Mouse (Mus musculus): ENCODE measurements at regions not wholly inside any gene's neighbourhood (a gene's known extent, or its start where the extent isn't known, plus 50 kb on each side); places are given as distances from the start of the nearest gene placed in this dataset.

GRCm38 (mm10) chr12:110009136-110009535 lies 269.7 kb upstream of the Dio3 start:
- no peak for DNase-seq (ENCODE audit: low spot score in 2 of 2)
- intact Hi-C loops (cut with DNase I): no loop called here

GRCm38 (mm10) chr12:110020541-110021470 lies 258.1 kb upstream of the Dio3 start:
- no peak for DNase-seq (ENCODE audit: low spot score in 2 of 2)
- intact Hi-C loops (cut with DNase I): no loop called here

GRCm38 (mm10) chr12:110021690-110022089 lies 257.2 kb upstream of the Dio3 start:
- intact Hi-C loops (cut with DNase I): no loop called here
- DNase-seq (ENCODE audit: low spot score in 2 of 2): no peak

GRCm38 (mm10) chr12:110022631-110023030 lies 256.2 kb upstream of the Dio3 start:
- no peak for DNase-seq (ENCODE audit: low spot score in 2 of 2)
- intact Hi-C loops (cut with DNase I): no loop called here

- intact Hi-C loops (cut with DNase I): no loop called here
- no peak for DNase-seq (ENCODE audit: low spot score in 2 of 2)
These were observed 255.4 kb upstream of the Dio3 start for GRCm38 (mm10) chr12:110023192-110024101.

GRCm38 (mm10) chr12:110024295-110024694 lies 254.6 kb upstream of the Dio3 start:
- no peak for DNase-seq (ENCODE audit: low spot score in 2 of 2)
- intact Hi-C loops (cut with DNase I): no loop called here

- DNase-seq (ENCODE audit: low spot score in 2 of 2): no peak
- intact Hi-C loops (cut with DNase I): no loop called here
These were observed 253.7 kb upstream of the Dio3 start for GRCm38 (mm10) chr12:110025171-110025570.

- DNase-seq (ENCODE audit: low spot score in 2 of 2): no peak
- intact Hi-C loops (cut with DNase I): no loop called here
These were observed 252.7 kb upstream of the Dio3 start for GRCm38 (mm10) chr12:110026033-110026750.

GRCm38 (mm10) chr12:110027345-110027744 lies 251.5 kb upstream of the Dio3 start:
- no peak for DNase-seq (ENCODE audit: low spot score in 2 of 2)
- intact Hi-C loops (cut with DNase I): no loop called here

- DNase-seq (ENCODE audit: low spot score in 2 of 2): no peak
- intact Hi-C loops (cut with DNase I): no loop called here
These were observed 250.9 kb upstream of the Dio3 start for GRCm38 (mm10) chr12:110027976-110028375.

GRCm38 (mm10) chr12:110028646-110029045 lies 250.2 kb upstream of the Dio3 start:
- intact Hi-C loops (cut with DNase I): no loop called here
- no peak for DNase-seq (ENCODE audit: low spot score in 2 of 2)

GRCm38 (mm10) chr12:110031326-110031725 lies 247.5 kb upstream of the Dio3 start:
- DNase-seq (ENCODE audit: low spot score in 2 of 2): no peak
- intact Hi-C loops (cut with DNase I): no loop called here

- no peak for DNase-seq (ENCODE audit: low spot score in 2 of 2)
- intact Hi-C loops (cut with DNase I): no loop called here
These were observed 243.7 kb upstream of the Dio3 start for GRCm38 (mm10) chr12:110035171-110035570.

GRCm38 (mm10) chr12:110040682-110041081 lies 238.2 kb upstream of the Dio3 start:
- intact Hi-C loops (cut with DNase I): no loop called here
- peak; percentile 55 to 57 for DNase-seq (ENCODE audit: low spot score in 2 of 2)

GRCm38 (mm10) chr12:110041782-110042181 lies 237.1 kb upstream of the Dio3 start:
- intact Hi-C loops (cut with DNase I): no loop called here
- DNase-seq (ENCODE audit: low spot score in 2 of 2): no peak

- intact Hi-C loops (cut with DNase I): no loop called here
- no peak for DNase-seq (ENCODE audit: low spot score in 2 of 2)
These were observed 234.6 kb upstream of the Dio3 start for GRCm38 (mm10) chr12:110044266-110044665.

- DNase-seq (ENCODE audit: low spot score in 2 of 2): no peak
- intact Hi-C loops (cut with DNase I): no loop called here
These were observed 234.1 kb upstream of the Dio3 start for GRCm38 (mm10) chr12:110044721-110045120.

GRCm38 (mm10) chr12:110045770-110046330 lies 233.0 kb upstream of the Dio3 start:
- intact Hi-C loops (cut with DNase I): no loop called here
- no peak for DNase-seq (ENCODE audit: low spot score in 2 of 2)

- intact Hi-C loops (cut with DNase I): no loop called here
- no peak for DNase-seq (ENCODE audit: low spot score in 2 of 2)
These were observed 232.3 kb upstream of the Dio3 start for GRCm38 (mm10) chr12:110046613-110047012.
